Mouse (Mus musculus): ENCODE results near the gene Gm10160. TPM values are rescaled to one million over a fixed set of nuclear protein-coding genes. Genes with fewer than 3 reads are reported as not detected.
A peak's percentile ranks its signal among the peaks of the same experiment; 100 is the strongest.

Gene Gm10160
- polyA plus RNA-seq, 1 experiment = not detected

- DNase-seq (ENCODE audit: extremely low spot score in 1 of 2, low spot score in 1 of 2) = peak; percentile 38 to 82
These were observed 26.2 kb downstream of the Gm10160 start, which contains the start of gene Btbd1 for GRCm38 (mm10) chr7:81829379-81829894. Gene Btbd1 (minus strand): TSS chr7:81829431.

GRCm38 (mm10) chr7:81828681-81829378, 26.8 kb downstream of the Gm10160 start:
- DNase-seq (ENCODE audit: extremely low spot score in 1 of 2, low spot score in 1 of 2) = peak in 1 of 2 experiments; percentile 53

- DNase-seq (ENCODE audit: extremely low spot score in 1 of 2, low spot score in 1 of 2) = no peak
These were observed 27.6 kb downstream of the Gm10160 start for GRCm38 (mm10) chr7:81827806-81828667.

DNA sequence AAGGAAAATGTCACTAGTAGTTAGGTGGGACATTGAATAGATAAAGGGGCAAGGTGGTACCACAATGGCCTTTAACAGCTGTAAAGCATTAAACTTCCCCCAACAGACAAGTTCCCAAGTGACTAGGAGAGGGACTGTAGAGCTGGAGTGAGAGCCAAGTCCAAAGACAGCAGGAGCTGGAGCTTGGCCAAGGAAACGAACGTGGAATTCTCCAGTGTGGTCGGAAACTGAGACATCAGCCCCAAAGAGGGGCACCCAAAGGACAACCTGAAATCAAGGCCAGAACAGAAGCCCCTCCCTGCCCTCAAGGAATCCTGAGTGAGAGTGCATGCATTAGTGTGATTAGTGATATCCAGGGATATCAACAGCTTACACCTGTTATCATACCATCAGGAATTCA, 30.2 kb downstream of the Gm10160 start:
- DNase-seq (ENCODE audit: extremely low spot score in 1 of 2, low spot score in 1 of 2) = no peak

GRCm38 (mm10) chr7:81824906-81825305, 30.7 kb downstream of the Gm10160 start:
- no peak for DNase-seq (ENCODE audit: extremely low spot score in 1 of 2, low spot score in 1 of 2)

DNA sequence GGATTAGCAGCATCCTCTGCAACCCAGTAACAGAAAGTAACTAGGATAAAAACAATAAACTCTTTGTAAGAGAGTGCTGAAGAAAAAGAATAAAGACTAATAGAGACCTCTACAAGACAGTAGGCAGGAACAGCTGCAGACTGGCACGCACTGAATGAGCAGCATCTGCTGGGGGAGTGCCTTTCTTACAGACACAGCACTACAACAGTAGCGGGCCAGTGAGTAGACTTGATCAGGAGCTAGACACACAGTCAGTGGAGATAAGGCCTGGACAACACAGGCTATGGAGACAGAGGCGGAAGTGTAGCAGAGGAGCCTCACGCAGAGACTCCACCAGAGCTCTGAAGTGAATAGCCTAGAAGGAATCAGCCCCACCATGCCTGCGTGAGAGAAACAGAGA, 49.5 kb downstream of the Gm10160 start:
- no peak for DNase-seq (ENCODE audit: extremely low spot score in 1 of 2, low spot score in 1 of 2)

Other genes with a start within 250 kb of the Gm10160 start
- 48.1 and 53.0 TPM in 2 replicates for gene Homer2, start 148.3 kb downstream of the Gm10160 start, polyA plus RNA-seq (2012; rRNA removed)
- gene Ramac, start 92.9 kb downstream of the Gm10160 start, polyA plus RNA-seq (2012; rRNA removed) = 72.0 and 83.5 TPM in 2 replicates
- gene 3110040N11Rik, start 66.3 kb downstream of the Gm10160 start, polyA plus RNA-seq (2012; rRNA removed) = 33.3 and 34.2 TPM in 2 replicates
- gene Btbd1, start 26.4 kb downstream of the Gm10160 start, polyA plus RNA-seq (2012; rRNA removed) = 148 and 162 TPM in 2 replicates
- gene Tm6sf1, start 3.2 kb upstream of the Gm10160 start, polyA plus RNA-seq (2012; rRNA removed) = 76.4 and 79.7 TPM in 2 replicates
- gene Hdgfl3, start 78.7 kb upstream of the Gm10160 start, polyA plus RNA-seq (2012; rRNA removed) = 45.8 and 48.8 TPM in 2 replicates
- gene Bnc1, start 136.5 kb upstream of the Gm10160 start, polyA plus RNA-seq (2012; rRNA removed) = 0.02 TPM in 1 of 2 replicates, not detected in the other